Mouse (Mus musculus) heart, embryonic 10.5 days (tissue): ENCODE measurements around the gene Catsperz. TPM values are rescaled to one million over a fixed set of nuclear protein-coding genes. Genes with fewer than 3 reads are reported as not detected.
"Not testable (repeated sequence)": the region's sequence is repeated elsewhere in the genome, so short reads cannot be mapped to it uniquely, and the experiment has no call there.

Experiments
- DNase-seq: peaks from one replicate; pipeline ENCODE4 v3.0.0-alpha.2; 2017; ENCODE audit warnings: low spot score
- H3K27ac ChIP-seq: fragments of 300-500 bp; sonication (generic); 2 replicates; pipeline ENCODE4 v1.5.1; 2016; ENCODE audit warnings: mild to moderate bottlenecking
- H3K27me3 ChIP-seq: fragments of 300-500 bp; sonication (generic); 2 replicates; pipeline ENCODE4 v1.6.1; 2016; ENCODE audit warnings: mild to moderate bottlenecking; ENCODE audit not compliant: poor library complexity, insufficient read depth, severe bottlenecking
- H3K36me3 ChIP-seq: fragments of 300-500 bp; sonication (generic); 2 replicates; pipeline ENCODE4 v1.6.1; 2016; ENCODE audit warnings: mild to moderate bottlenecking, moderate library complexity
- H3K4me1 ChIP-seq: fragments of 300-500 bp; sonication (generic); 2 replicates; pipeline ENCODE4 v1.6.1; 2016; ENCODE audit warnings: mild to moderate bottlenecking
- H3K4me3 ChIP-seq: fragments of 300-500 bp; sonication (generic); 2 replicates; pipeline ENCODE4 v1.5.1; 2016; ENCODE audit warnings: mild to moderate bottlenecking, moderate library complexity
- H3K9me3 ChIP-seq: fragments of 300-500 bp; sonication (generic); 2 replicates; pipeline ENCODE4 v1.6.1; 2016; ENCODE audit warnings: mild to moderate bottlenecking, moderate library complexity
- WGBS: fragments of 180-500 bp; shearing (Covaris S2); methylation state at CpG from one replicate; pipeline ENCODE4 v1.1.7; 2016; 5-methylcytosine and 5-hydroxymethylcytosine counted together
- polyA plus RNA-seq: library from polyadenylated mRNA; unstranded; fragments of >200 nt; fragmentation: Nextera tagmentation; extraction: Ambion mirVana; gene quantifications from 2 replicates; pipeline ENCODE4 v1.2.1, GENCODE M21; 2016

Catsperz gene
- polyA plus RNA-seq, 1 experiment from 2014 or later, result 2.3 TPM

GRCm38 (mm10) chr19:6906199-6906598, 19.0 kb downstream of the Catsperz start:
- H3K27me3 ChIP-seq, result no peaks in the 10 kb centered on the region
- peaks cover 30% of the 10 kb centered on the region for H3K4me1 ChIP-seq
- peaks cover 37% of the 10 kb centered on the region for H3K36me3 ChIP-seq
- no peak for DNase-seq
- no peak overlapping the region for H3K27ac ChIP-seq
- H3K4me3 ChIP-seq, result no peak overlapping the region
- WGBS, result 82% methylated on average over 3 of the region's 3 CpGs
- no peaks in the 10 kb centered on the region for H3K9me3 ChIP-seq

DNA sequence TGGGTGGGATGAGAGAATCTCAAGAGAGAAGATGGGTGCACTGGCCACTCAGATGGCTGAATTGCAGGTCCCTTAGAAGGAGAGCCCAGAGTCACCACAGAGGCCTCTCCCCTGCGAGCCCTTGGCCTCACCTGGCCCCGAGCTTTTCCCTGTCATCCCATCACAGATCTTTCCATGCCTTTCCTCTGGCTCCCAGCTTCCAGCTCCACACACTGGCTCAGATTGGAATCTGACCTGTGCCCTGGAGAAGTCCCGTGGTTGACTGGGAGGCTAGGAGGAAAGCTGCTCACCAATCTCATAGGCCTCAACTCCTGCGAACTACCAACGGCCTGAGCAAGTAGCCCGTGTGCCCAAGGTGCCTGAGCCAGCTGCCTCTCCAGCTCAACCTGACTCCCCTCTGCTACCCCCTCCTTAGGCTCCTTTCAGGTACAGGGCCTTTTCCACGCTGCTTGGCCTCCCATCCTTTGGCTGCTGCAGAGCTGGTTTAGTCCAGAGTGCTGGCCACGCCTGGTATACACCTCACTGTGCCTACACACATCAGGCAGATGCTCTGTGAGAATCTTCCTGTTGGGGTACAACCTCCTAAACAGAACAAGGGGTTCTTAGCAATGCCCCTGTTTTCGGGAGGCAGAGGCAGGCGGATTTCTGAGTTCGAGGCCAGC, 19.6 kb downstream of the Catsperz start:
- WGBS, result 88% methylated on average over 11 of the region's 11 CpGs
- Histone ChIP-seq H3K4me1 (peaks cover 26% of the 10 kb centered on the region), H3K27me3 (no peaks in the 10 kb centered on the region), H3K36me3 (peaks cover 33% of the 10 kb centered on the region), H3K9me3 (no peaks in the 10 kb centered on the region), H3K27ac (no peak overlapping the region), H3K4me3 (no peak overlapping the region)
- peak; percentile 68 for DNase-seq

DNA sequence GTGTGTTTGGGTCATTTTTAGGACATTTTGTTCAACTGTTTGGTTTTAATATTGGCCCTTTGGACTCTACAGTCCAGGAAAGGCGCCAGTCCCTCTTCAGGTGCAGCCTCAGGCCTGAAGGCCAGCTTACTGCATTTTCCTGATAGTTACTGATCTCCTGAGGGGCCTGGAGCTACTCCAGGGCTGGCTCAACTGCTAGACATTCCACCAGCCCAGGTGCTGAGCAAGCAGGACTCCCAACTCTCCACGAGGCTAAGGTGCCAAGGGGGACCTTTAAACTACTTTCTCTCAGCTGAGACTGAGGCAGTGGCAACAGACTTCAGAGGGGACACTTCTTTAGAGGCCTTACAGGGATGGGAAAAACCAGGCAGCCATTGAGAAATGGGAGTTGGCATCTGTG, 20.3 kb downstream of the Catsperz start:
- H3K4me1 ChIP-seq, result peaks cover 22% of the 10 kb centered on the region
- peak; percentile 62 for DNase-seq
- no peaks in the 10 kb centered on the region for H3K27me3 ChIP-seq
- H3K36me3 ChIP-seq, result peaks cover 33% of the 10 kb centered on the region
- H3K4me3 ChIP-seq, result no peak overlapping the region
- WGBS, result 79% methylated on average over 2 of the region's 2 CpGs
- H3K27ac ChIP-seq, result no peak overlapping the region
- 0 out of 2 replicates have a peak, but pooled peaks cover 4% of the 10 kb centered on the region for H3K9me3 ChIP-seq

DNA sequence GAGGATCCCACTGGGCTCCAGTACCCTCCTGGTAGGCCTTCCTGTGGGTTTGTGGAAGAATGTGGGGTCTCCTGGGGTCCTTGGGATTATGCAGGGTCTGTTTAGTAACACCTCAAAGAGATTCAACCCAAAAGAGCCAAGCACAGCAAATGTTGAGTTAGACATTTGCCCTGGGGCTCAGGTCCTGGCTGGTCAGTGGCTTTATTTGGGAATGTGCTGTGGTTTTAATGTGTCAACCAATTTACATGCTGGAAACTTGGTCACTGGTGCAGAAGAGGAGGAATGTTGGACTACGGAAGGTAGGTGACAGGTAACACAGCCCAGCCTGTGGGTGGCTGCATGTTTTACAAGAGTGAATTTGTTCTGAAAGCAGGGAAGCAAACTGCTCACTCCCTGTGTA, 22.1 kb downstream of the Catsperz start:
- WGBS, result 97% methylated on average over 1 of the region's 1 CpGs
- H3K4me3 ChIP-seq, result no peak overlapping the region
- no peaks in the 10 kb centered on the region for H3K27me3 ChIP-seq
- DNase-seq, result peak; percentile 50
- peaks cover 8% of the 10 kb centered on the region for H3K4me1 ChIP-seq
- H3K9me3 ChIP-seq, result 0 out of 2 replicates have a peak, but pooled peaks cover 5% of the 10 kb centered on the region
- H3K27ac ChIP-seq, result no peak overlapping the region
- peaks cover 33% of the 10 kb centered on the region for H3K36me3 ChIP-seq

GRCm38 (mm10) chr19:6899641-6900040, 25.5 kb downstream of the Catsperz start:
- Histone ChIP-seq H3K36me3 (peaks cover 6% of the 10 kb centered on the region; the same call in 1 of the 2 replicates), H3K4me3 (no peak overlapping the region), H3K27me3 (no peaks in the 10 kb centered on the region), H3K9me3 (0 out of 2 replicates have a peak, but pooled peaks cover 13% of the 10 kb centered on the region), H3K4me1 (no peaks in the 10 kb centered on the region), H3K27ac (no peak overlapping the region)
- peak; percentile 16 for DNase-seq
- WGBS, result 82% methylated on average over 4 of the region's 4 CpGs

DNA sequence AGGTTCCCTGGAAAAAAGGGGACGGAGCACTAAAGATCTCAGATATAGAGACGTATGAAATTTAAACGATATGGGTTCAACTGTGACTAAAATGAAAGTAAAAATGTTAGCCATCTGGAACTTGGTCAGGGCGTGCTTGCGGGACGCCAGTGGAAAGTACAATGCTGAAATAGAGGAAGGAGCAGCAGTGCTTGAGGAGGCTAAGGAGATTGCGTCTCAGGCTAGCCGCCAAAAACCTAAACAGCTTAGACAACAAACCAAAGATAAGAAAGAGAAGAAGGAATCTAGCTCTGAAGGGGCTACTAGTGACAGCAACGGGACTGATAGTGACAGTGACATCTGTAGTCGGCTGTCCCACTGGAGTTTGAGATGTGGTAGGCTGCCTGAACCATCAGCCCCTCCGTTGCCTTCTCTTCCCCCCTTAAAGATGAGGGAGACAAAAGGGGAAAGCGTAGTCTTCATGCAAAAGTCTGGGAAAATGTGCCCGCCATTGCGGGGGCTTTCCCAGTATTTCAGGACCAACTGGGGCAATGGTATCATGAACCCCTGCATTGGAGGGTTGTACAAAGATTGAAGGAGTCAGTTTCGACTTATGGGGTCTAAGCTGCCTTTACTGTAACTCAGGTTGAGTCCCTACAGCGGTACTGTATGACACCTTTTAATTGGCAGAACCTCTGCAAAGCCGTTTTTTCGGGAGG, 29.4 kb downstream of the Catsperz start:
- H3K27me3 ChIP-seq, H3K27ac ChIP-seq, H3K4me3 ChIP-seq, H3K36me3 ChIP-seq, H3K4me1 ChIP-seq: not testable (repeated sequence)
- 0 out of 2 replicates have a peak, but pooled peaks cover 13% of the 10 kb centered on the region for H3K9me3 ChIP-seq
- 79% methylated on average over 18 of the region's 18 CpGs for WGBS
- DNase-seq, result peak; percentile 72

- WGBS, result 88% methylated on average over 14 of the region's 14 CpGs
- H3K4me3 ChIP-seq, result no peak overlapping the region
- no peaks in the 10 kb centered on the region for H3K27me3 ChIP-seq
- DNase-seq, result peak; percentile 53
- no peak overlapping the region for H3K27ac ChIP-seq
- H3K36me3 ChIP-seq, result no peaks in the 10 kb centered on the region
- no peaks in the 10 kb centered on the region for H3K4me1 ChIP-seq
- H3K9me3 ChIP-seq, result 0 out of 2 replicates have a peak, but pooled peaks cover 8% of the 10 kb centered on the region
These were observed 31.3 kb downstream of the Catsperz start for GRCm38 (mm10) chr19:6893731-6894451.

DNA sequence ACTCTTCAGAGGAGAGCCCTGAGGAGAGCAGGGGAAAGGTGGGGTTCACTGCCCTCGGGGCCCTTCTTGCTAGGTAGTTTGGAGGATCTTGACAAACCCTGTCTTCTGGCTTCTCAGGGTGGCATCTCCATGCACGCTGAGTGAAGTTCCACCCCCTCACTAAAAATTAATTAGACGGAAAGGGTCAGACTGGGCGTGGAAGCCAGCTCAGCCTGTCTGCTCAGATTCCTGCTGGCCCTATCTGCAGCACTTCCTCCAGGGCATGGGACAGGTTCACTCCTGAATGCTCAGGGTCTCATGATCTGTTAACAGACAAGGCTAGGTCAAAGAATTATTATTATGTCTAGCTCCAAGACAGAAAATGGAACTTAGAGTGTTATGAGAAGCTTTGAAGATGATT, 32.7 kb downstream of the Catsperz start:
- Histone ChIP-seq H3K4me3 (no peak overlapping the region), H3K27me3 (no peaks in the 10 kb centered on the region), H3K9me3 (0 out of 2 replicates have a peak, but pooled peaks cover 8% of the 10 kb centered on the region), H3K36me3 (no peaks in the 10 kb centered on the region), H3K27ac (no peak overlapping the region), H3K4me1 (no peaks in the 10 kb centered on the region)
- WGBS, result 54% methylated on average over 4 of the region's 4 CpGs
- DNase-seq, result peak; percentile 51

DNA sequence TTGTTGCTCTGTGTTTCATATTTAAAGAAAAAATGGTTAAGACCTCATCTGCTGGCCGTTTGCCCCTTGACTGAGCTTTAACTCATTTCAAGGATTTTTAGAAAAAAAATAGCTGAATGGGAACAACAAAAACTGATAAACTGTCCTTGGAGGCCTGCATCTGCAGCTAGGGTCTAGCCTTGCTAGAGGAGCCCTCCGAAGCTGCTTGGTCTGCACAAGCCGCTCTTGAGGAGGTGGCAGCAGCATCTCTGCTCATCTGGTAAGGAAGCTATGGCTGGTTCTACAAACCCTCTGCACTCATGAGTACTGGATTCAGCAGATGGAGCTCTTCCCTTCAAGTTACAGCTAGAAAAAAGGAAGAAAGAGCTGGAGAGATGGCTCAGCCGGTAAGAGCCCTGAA, 47.2 kb downstream of the Catsperz start:
- no peak for DNase-seq
- Histone ChIP-seq H3K36me3 (no peaks in the 10 kb centered on the region), H3K27ac (no peak overlapping the region), H3K4me3 (no peak overlapping the region), H3K27me3 (no peaks in the 10 kb centered on the region), H3K4me1 (no peaks in the 10 kb centered on the region), H3K9me3 (no peaks in the 10 kb centered on the region)
- 78% methylated on average over 4 of the region's 4 CpGs for WGBS

DNA sequence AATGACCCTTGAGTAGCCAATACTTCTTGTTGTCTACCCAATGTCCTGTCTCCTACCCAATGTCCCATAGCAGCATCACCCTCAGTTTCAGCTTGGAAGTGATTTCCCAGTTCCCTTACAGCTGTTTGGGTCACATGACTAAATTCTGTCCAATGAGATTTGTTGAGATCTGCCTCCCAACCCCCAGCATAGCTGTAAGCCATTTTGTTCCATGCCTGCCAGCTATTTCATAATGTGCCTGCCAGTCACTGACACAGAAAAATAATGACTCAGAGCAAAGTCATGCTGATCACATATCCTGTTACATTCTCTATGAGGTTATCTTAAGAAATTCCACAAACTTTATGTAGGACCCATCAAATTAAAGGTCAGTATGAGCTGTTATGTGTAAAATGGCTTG, 48.4 kb downstream of the Catsperz start:
- Histone ChIP-seq H3K27me3 (no peaks in the 10 kb centered on the region), H3K4me3 (no peak overlapping the region), H3K4me1 (no peaks in the 10 kb centered on the region), H3K9me3 (no peaks in the 10 kb centered on the region), H3K27ac (no peak overlapping the region), H3K36me3 (no peaks in the 10 kb centered on the region)
- no peak for DNase-seq

DNA sequence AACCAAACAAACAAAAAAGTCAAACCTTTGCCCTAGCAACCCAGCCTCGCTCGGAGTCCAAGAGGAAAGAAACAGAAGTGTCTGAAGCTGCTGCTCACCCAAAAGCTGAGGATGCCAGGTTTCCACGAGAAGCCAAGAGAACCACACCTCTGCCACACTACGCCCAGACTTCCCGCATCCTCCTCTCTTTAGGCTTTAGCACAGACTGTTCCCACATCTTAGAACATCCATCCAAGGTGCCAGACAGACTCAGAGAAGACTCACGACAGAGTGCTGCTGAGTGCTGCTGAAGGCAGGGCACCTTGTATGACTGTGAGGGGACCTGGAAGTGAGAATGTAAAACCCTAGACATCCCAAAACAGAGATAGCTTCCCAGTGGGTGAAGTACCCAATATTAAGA, 49.3 kb downstream of the Catsperz start:
- Histone ChIP-seq H3K36me3 (no peaks in the 10 kb centered on the region), H3K9me3 (no peaks in the 10 kb centered on the region), H3K4me1 (no peaks in the 10 kb centered on the region), H3K4me3 (no peak overlapping the region), H3K27me3 (no peaks in the 10 kb centered on the region), H3K27ac (no peak overlapping the region)
- WGBS, result 80% methylated on average over 6 of the region's 6 CpGs
- DNase-seq, result no peak

DNA sequence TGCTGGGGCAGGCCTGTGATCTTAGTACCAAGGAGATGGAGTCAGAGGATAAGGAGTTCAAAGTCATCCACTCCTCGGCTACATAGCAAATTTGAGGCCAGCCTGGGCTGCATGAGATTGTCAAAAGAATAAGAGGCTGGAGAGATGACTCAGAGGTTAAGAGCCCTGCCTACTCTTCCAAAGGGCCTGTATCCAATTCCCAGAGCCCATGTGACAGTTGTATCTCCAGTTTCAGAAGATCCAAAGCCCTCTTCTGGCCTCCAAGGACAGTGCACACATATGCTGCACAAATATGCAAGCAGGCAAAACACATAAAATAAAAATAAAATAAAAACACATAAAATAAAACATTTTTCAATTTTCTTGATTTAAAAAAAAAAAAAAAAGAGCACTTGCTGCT, 50.9 kb downstream of the Catsperz start:
- Histone ChIP-seq H3K27ac (no peak overlapping the region), H3K36me3 (no peaks in the 10 kb centered on the region), H3K4me1 (peaks cover 3% of the 10 kb centered on the region), H3K9me3 (no peaks in the 10 kb centered on the region), H3K27me3 (no peaks in the 10 kb centered on the region), H3K4me3 (no peak overlapping the region)
- no peak for DNase-seq
- whole genome bisulfite sequencing, result 70% methylated on average over 1 of the region's 1 CpGs

GRCm38 (mm10) chr19:6872701-6873100, 52.5 kb downstream of the Catsperz start:
- Histone ChIP-seq H3K27ac (no peak overlapping the region), H3K36me3 (no peaks in the 10 kb centered on the region), H3K9me3 (no peaks in the 10 kb centered on the region), H3K27me3 (no peaks in the 10 kb centered on the region), H3K4me3 (no peak overlapping the region), H3K4me1 (peaks cover 4% of the 10 kb centered on the region)
- WGBS, result 73% methylated on average over 3 of the region's 3 CpGs
- DNase-seq, result no peak
